Mouse (Mus musculus) lung, adult 2 months (tissue): ENCODE results near the gene Tnpo1. TPM values are rescaled to one million over a fixed set of nuclear protein-coding genes. Genes with fewer than 3 reads are reported as not detected.

Experiments used
- DNase-seq: peaks from one replicate; pipeline ENCODE4 v3.0.0; 2022
- H3K4me1 ChIP-seq: fragments of 200-500 bp; 2 replicates; pipeline ENCODE4 v1.6.1; 2011; ENCODE audit warnings: low read length; ENCODE audit not compliant: control insufficient read depth, insufficient read depth
- H3K4me3 ChIP-seq: fragments of 200-500 bp; replicated peaks from 2 replicates; pipeline ENCODE3; 2011; ENCODE audit warnings: low read depth, mild to moderate bottlenecking, control low read depth, low read length; ENCODE audit errors: extremely low read depth
- CTCF ChIP-seq: fragments of 200-500 bp; IDR thresholded peaks from 2 replicates; pipeline ENCODE4 v1.5.1; 2011; ENCODE audit warnings: mild to moderate bottlenecking, low read length, control low read depth; ENCODE audit not compliant: insufficient read depth
- POLR2A ChIP-seq: fragments of 200-500 bp; IDR thresholded peaks from 2 replicates; pipeline ENCODE4 v1.6.1; 2011; ENCODE audit warnings: low read depth, mild to moderate bottlenecking, control low read depth, low read length, borderline replicate concordance; ENCODE audit errors: extremely low read depth
- WGBS: fragments of 180-500 bp; shearing (Covaris S2); methylation state at CpG from one replicate; pipeline ENCODE4 v1.1.7; 2018; 5-methylcytosine and 5-hydroxymethylcytosine counted together
- polyA plus RNA-seq: library from polyadenylated mRNA; depleted of rRNA; stranded (reverse); fragments of >200 nt; gene quantifications from 2 replicates; pipeline ENCODE4 v1.2.3, GENCODE M21; 2012

Tnpo1 gene
- polyA plus RNA-seq, 1 experiment = 19.6 TPM

DNA sequence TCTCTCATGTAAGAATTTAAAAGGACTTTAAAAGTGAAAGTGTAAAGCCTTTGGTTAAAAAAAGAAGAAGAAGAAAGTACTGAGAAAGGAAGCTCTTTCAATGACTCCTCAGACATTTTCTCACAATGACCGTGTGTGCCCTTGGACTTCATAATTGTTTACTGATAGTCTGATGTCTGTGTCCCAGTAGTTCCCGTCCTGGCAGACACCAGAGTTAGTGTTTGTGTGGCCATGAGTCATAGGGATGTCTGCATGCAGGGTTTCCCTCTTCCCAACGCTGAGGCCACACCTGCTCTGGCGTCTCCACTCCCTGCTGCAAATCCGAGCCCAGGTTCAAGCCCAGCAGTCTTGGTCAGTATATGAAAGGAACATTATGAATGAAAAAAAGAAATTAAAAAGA lies 29.0 kb upstream of the Tnpo1 start:
- Histone ChIP-seq H3K4me1 (peaks cover 4% of the 10 kb centered on the region; the same call in 1 of the 2 replicates), H3K4me3 (no peak overlapping the region)
- 8% methylated on average over 5 of the region's 5 CpGs for WGBS
- TF ChIP-seq POLR2A (no peak), CTCF (no peak)
- DNase-seq = no peak

DNA sequence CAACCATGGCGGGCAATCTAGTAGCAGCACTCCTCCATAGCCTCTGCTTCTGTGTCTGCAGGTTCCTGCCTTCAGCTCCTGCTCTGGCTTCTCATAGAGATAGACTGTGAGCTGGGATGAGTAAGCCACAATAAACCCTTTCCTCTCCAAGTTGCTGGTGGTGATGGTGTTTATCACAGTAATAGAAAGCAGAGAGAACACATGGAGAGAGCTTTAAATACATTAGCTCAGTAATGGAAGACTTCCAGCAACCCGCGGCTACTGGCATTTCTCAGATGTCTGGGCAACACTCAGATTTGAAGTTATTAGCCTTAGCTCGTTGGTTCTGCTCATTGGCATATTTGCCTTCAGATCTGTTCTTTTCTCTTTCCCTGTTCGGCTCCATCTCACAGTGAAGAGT lies 27.6 kb upstream of the Tnpo1 start:
- TF ChIP-seq CTCF = no peak
- no peak for TF ChIP-seq POLR2A
- H3K4me1 ChIP-seq = peaks cover 4% of the 10 kb centered on the region; the same call in 1 of the 2 replicates
- no peak for DNase-seq
- 79% methylated on average over 5 of the region's 5 CpGs for WGBS
- H3K4me3 ChIP-seq = no peak overlapping the region

DNA sequence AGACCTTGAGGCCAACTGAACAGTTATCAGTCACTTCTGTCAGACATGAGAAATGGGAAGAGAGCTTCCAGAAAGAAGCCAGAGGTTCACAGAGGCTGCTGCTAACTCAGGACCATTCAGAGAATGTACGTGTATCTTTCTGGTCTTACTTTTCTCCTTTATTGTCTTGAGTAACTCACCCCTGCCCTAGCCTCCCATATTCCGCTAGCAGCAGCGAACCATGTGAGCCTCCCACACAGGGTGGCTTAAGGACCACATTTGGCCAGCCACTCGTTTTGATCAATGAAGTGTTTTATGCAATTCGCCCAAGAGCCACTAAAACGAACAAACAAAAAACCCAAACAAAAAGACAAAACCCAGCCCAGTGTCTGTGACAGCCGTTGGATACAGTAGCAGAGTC lies 25.8 kb upstream of the Tnpo1 start:
- WGBS = 72% methylated on average over 7 of the region's 7 CpGs
- Histone ChIP-seq H3K4me1 (no peaks in the 10 kb centered on the region; the same call in 1 of the 2 replicates), H3K4me3 (no peak overlapping the region)
- DNase-seq = no peak
- TF ChIP-seq POLR2A (no peak), CTCF (no peak)

DNA sequence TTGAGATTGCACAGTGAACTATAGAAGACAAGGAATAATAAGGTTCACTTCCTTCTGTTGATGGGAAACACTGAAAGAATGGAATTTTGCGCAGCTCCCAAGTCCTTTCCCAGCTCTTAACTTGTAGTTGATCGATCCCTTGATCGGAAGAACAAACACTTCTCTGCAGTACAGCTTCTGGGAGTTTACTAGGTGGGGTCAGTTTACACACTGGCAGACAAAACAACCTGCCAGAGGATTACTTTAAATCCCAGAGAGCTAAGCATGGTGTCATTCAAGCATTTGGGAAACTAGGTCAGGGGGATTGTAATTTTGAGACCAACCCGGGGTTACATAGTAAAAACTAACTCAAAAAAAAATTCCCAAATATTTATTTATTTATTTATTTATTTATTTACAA lies 22.0 kb upstream of the Tnpo1 start:
- no peak overlapping the region for H3K4me3 ChIP-seq
- DNase-seq = no peak
- 73% methylated on average over 4 of the region's 4 CpGs for WGBS
- TF ChIP-seq CTCF (no peak), POLR2A (no peak)
- H3K4me1 ChIP-seq = no peaks in the 10 kb centered on the region

DNA sequence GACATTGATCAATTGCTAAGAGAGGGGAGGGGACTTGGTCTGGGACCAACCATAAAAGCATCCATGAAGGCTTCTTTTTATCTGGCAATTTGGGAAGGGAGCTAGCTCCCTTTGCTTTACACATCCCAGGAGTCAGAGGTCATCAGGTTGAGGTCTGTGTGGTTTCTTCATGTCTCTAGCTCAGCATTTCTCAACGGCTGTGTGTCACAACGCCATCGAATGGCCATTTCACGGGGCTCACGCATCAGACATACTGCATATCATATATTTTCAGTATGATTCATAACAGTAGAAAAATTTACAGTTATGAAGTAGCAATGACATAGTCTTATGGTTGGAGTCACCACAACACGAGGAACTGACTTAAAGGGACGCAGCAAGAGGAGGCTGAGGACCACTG lies 20.2 kb upstream of the Tnpo1 start:
- 88% methylated on average over 7 of the region's 7 CpGs for WGBS
- no peak for DNase-seq
- no peak for TF ChIP-seq CTCF
- no peaks in the 10 kb centered on the region for H3K4me1 ChIP-seq
- no peak overlapping the region for H3K4me3 ChIP-seq

DNA sequence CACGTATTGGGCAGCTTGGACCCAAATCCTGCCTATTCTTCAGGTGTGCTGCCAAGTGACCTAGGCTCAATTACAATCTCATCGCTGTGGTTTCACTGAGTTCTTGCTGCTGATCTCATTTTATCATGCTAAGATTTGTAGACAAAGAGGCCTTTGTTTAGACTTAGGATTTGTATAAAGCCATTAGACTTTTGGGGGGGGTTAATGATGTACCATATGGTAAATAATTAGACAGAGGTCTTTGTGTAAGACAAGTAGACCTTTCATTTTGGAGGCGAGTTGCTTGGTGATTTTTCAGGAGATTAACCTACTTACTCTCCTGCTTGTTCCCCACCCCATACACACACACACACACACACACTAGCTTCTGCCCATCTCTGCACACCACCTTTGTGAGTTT lies 19.7 kb upstream of the Tnpo1 start:
- no peak for DNase-seq
- no peak for TF ChIP-seq POLR2A
- TF ChIP-seq CTCF = no peak
- whole genome bisulfite sequencing = 61% methylated on average over 3 of the region's 3 CpGs
- Histone ChIP-seq H3K4me3 (no peak overlapping the region), H3K4me1 (no peaks in the 10 kb centered on the region)

DNA sequence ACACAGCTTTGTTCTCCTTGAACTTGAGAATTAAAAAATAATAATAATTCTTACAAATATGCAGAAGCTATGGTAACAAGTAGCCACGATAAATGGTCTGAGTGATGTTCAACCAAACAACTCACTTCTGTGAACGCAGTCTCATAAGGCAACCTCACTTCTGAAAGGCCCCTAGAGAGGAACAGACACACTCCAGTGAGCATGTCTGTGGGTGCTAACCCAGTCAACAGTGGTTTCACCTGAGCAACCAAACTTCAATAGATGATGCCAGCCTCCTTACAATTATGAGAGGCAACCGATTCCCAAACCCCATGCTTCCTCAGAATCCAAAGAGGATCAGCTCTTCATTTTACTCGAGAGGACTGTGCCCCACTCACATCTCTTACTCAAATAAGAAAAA lies 19.2 kb upstream of the Tnpo1 start:
- TF ChIP-seq CTCF (no peak), POLR2A (no peak)
- no peak for DNase-seq
- Histone ChIP-seq H3K4me3 (no peak overlapping the region), H3K4me1 (no peaks in the 10 kb centered on the region)
- WGBS = 79% methylated on average over 4 of the region's 4 CpGs

DNA sequence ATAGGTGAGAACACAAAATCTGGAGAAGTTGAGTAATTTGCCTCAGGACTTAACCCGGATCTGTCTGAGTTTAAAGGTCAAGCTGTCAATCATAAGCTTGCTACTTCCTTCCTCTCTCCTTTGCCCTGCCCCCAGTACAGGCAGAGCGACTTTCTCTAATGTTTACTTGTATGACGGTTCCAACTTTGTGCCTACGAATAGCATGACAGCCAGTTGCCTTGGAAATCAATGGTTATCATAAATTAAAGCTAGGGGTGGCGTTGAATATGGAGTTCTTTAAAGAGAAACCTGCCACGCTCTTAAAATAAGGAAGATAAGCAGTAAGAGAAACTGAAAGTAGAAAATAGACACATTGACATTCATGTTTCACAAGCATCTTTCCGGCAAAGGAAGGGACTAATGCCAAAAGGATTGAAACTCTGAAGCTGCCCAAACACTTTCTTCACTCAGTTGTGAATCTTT lies 18.5 kb upstream of the Tnpo1 start:
- TF ChIP-seq POLR2A (no peak), CTCF (no peak)
- peak; percentile 37 for DNase-seq
- H3K4me3 ChIP-seq = peak overlapping the region; percentile 88
- 6% methylated on average over 7 of the region's 7 CpGs for WGBS
- H3K4me1 ChIP-seq = no peaks in the 10 kb centered on the region

DNA sequence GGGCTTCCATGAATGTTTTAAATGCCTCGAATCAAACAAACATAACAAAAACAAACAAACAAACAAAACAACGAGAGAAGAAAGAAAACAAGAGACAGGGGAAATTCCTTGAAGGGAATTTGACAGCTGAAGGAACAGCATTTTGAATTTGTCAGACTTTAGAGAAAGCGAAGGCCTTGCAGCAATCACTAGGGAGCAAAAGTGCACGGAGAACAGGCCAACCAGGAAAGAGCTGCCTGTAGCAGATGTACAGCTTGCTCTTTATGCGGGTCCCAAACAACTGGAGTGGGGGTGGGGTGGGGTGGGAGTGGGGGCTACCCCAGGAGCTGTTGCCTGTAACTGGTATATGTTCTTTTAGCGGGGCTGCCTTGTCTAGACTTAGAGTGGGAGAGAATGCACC lies 16.2 kb upstream of the Tnpo1 start:
- Histone ChIP-seq H3K4me3 (no peak overlapping the region), H3K4me1 (no peaks in the 10 kb centered on the region)
- WGBS = 37% methylated on average over 6 of the region's 6 CpGs
- no peak for DNase-seq
- TF ChIP-seq POLR2A (no peak), CTCF (no peak)

DNA sequence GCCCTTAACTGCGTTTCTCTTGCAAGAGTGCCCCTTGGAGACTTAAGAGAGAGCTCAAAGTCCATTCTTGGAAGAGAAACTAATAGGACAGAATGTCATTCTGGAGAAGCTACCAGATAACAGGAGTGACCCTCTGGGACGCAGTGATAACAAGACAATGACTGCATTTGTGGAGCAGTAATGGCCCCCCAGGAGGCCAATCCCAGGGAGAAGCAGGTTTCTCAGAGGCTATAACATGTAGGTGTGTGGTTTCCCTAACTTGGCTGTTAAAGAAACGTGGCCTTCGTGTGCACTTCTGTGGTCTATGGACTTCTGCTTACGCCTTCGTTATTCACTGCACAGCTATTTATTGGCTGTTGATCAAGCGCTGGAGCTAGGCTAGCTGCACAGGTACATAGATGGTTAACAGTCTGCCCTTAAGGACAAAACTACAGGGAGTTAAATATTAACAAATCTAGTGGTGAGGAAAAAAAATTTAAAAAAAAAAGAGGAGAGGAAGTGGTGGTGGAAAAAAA lies 15.7 kb upstream of the Tnpo1 start:
- no peak overlapping the region for H3K4me3 ChIP-seq
- DNase-seq = no peak
- no peak for TF ChIP-seq POLR2A
- TF ChIP-seq CTCF = no peak
- H3K4me1 ChIP-seq = no peaks in the 10 kb centered on the region
- WGBS = 60% methylated on average over 7 of the region's 7 CpGs
